Mouse (Mus musculus): ENCODE measurements around the gene Slc35f3.

- no peak for TF ChIP-seq GATA1 (IDR thresholded peaks at IDR 0.05; ENCODE audit: borderline replicate concordance, low read length)
- no peak for TF ChIP-seq FLI1 (IDR thresholded peaks at IDR 0.05; ENCODE audit: low read length)
Measured at GRCm38 (mm10) chr8:126371871-126372270, 73.5 kb downstream of the Slc35f3 start.

All from megakaryocyte, embryonic 14.5 days (primary cell).